Mouse (Mus musculus) fibroblast of lung, adult 2 months (primary cell): ENCODE measurements around the gene Zfp296.

Source experiments
- DNase-seq: peaks from one replicate; pipeline ENCODE4 v3.0.0-alpha.2; 2011; ENCODE audit warnings: low read depth

Zfp296 gene

GRCm38 (mm10) chr7:19577141-19577852, at the start of gene Zfp296, which contains the start of gene Gemin7:
TSS of gene Zfp296 (plus strand) at chr7:19577287.
TSS of gene Gemin7 (minus strand) at chr7:19577595.
- DNase-seq, result no peak

DNA sequence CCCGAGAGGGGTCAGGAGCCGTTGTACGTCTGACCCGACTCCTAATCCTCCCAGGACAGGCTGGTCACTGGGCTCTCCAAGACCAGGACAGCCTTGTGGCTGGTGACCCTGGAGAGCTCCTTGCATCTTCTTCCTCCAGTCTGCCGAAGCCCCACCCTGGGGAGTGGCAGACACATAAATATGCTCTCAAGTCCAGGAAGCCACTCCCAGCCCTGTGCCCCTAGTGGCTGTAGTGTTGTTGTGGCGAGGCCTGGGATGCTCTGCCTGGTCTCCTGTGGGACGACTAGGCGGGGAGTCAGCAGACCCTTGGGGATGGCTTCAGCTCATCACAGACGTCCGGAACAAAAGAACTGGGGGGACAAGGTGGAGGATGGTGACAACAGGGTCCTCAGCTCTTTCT, 46.0 kb upstream of the Zfp296 start:
- DNase-seq, result no peak

- no peak for DNase-seq
These were observed 44.8 kb upstream of the Zfp296 start for GRCm38 (mm10) chr7:19532240-19532639.

DNA sequence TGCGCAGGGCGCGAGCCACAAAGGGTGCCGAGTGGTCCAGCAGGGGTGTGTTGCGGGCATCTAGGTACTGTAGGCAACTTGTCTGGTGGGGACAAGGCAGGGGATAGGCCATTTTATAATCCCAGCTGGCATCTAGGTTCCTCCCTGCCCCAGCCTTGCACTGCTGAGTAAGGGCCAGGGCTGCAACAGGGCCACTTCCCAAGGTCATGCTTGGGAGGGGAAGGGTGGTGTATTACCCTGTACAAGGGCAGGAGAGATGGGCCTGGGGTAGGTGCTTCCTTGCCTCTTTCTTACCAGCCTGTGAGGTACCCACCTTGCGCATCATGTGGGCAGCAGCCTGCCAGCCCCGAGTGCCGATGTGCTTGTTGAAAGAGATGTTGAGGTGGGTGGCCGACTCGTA, 42.4 kb upstream of the Zfp296 start:
- DNase-seq, result no peak

- no peak for DNase-seq
These were observed 36.1 kb upstream of the Zfp296 start for GRCm38 (mm10) chr7:19540771-19541566.

DNA sequence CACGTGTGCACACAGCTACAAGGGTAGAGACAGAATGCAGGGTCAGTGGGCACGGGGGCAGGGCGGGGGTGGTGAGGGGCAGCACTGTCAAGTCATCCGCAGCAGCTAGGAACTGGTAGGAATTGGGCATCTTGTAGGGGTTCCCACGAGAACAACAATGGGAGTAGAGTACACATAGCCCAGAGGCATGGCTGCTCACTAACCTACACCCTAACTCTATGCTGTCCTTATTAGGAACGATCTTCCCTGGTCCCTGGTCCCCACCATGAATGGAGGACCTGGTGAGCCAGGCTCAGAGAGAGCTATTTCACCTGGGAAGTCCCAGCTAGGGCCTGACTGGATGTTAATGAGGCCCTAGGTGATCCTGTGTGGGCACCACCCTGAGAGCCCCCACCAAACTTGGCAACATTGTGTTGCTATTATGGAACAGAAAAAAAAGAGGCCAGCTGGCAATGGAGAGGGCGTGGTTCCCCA, 35.4 kb upstream of the Zfp296 start:
- no peak for DNase-seq

DNA sequence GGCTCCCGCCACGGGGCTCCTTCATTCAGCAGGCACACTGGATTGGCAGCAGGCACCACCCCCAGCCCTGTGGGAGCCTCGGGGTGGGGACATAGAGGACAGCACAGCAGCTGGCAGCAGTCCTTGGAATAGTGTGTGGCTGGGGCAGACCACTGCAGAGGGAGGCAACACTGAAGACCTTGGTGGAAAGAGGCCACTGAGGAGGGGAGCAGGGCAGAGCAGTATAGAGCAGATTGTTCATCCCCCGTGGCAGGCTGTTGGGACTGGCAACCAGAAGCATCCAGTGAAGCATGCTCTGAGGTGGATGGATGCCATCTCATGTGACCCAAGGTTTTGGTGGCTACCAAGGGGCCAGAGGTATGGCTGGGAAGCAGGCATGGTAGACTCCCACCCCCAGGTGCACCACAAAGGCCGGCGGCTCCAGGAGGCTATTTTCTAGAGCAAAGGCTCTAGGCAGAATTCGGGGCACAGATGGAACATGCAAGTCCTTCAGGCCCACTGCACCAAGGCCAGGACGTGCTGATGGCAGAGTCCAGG, 34.9 kb upstream of the Zfp296 start:
- DNase-seq, result no peak

- no peak for DNase-seq
These were observed 33.5 kb upstream of the Zfp296 start for GRCm38 (mm10) chr7:19543584-19543983.

GRCm38 (mm10) chr7:19546007-19546406, 31.1 kb upstream of the Zfp296 start:
- no peak for DNase-seq

GRCm38 (mm10) chr7:19547344-19547969, 29.6 kb upstream of the Zfp296 start:
- no peak for DNase-seq

- no peak for DNase-seq
These were observed 27.7 kb upstream of the Zfp296 start for GRCm38 (mm10) chr7:19549394-19549793.

DNA sequence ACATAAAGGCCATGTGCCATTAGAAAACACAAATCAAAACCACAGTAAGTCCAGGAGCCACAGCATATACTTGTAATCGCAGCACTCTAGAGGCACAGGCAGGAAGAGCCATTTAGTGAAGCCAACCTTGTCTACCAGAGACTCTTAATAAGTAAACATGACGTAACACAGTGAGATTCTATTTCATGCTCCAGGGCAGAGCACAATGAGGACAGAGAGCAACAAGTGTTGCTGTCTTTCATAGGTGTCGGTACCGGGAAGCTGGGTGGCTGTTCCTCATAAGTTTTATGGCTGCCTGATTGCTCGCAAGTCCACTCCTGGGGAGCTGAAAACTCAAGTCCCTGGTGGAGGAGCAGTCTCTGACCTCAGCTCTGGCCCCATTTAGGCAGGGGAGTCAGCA, 25.5 kb upstream of the Zfp296 start:
- no peak for DNase-seq

GRCm38 (mm10) chr7:19552443-19552842, 24.6 kb upstream of the Zfp296 start:
- no peak for DNase-seq

- DNase-seq, result no peak
These were observed 22.9 kb upstream of the Zfp296 start for GRCm38 (mm10) chr7:19554168-19554567.

- no peak for DNase-seq
These were observed 20.0 kb upstream of the Zfp296 start for GRCm38 (mm10) chr7:19557086-19557485.

DNA sequence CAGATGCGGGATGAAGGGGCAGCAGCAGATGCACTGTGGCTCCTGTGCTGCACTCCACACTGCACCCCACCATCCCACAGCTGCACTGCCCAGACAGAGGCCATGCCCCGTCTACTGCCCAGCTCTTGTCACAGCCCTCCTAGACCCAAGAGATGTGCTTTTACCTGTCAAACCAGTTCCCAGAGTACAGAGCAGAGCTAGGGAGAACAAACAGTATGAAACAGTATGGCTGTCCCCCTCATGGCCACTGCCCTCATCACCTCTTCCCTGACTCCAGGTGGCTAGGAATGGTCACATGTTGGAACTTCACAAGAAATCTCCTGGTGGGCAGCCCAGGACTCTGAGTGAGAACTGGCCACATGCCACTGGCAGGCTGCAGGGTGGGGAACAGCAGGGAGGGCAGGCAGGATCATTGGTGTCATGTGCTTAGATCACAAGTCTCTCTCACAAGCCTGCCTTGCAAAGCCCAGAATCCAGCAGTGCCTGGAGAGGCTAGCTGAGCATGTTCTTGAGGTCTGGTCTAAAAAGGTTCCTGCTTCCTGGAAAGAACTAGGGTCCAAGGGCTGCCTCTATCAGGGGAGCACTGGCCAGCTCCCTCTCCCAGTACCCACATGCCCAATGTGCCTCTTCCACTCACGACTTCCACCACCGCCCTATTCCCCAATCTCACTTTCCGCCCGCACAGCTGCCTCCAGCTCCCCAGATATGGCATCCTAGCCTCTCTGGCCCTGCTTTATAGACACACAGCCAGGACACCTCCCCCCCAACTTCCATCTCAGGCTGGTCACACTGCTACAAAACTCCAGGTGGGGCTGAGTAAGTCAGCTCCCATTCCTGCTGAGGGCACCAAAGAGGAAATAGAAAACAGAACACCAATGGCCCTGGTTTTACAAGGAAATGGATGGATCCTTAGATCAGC, 18.8 kb upstream of the Zfp296 start:
- DNase-seq, result no peak

- no peak for DNase-seq
These were observed 18.1 kb upstream of the Zfp296 start for GRCm38 (mm10) chr7:19558965-19559364.

DNA sequence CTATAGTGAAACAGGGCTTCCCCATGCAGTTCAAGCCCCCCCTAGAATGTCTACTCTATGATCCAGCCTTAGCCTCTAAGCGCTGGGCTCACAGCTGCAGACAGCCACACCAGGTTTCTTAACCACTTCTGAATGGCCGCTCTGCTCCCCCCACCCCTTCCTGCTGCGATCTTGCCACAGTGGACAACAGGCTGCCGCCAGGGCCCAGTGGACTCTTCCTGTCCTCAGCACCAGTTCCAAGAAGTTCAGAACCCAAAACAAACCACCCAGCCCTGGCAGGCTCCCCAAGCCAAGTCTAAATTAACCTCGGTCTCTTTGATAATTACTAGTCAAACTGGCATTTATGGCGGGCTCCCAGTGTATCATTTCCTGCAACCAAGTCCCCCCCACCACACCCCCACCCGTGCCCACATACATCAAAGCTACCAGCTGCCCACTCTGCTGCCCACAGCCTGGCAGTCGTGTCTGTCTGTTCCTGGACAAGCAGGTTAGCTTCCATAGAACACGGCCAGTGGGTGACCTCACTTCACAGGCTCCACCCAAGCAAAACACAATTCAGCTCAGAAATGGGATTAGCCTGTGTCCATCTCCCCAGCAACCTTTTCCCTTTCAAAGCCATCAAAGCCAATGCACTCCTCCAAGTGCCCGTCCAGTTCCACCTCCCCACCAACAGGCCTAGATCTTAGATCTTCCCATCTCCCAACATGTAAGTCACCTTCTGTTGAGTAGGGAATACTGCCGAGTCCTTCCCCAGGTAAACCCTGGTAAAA, 16.4 kb upstream of the Zfp296 start:
- no peak for DNase-seq

- no peak for DNase-seq
These were observed 15.7 kb upstream of the Zfp296 start for GRCm38 (mm10) chr7:19561431-19561764.

GRCm38 (mm10) chr7:19561765-19562642, 15.1 kb upstream of the Zfp296 start:
- DNase-seq, result peak; percentile 69
